Mouse (Mus musculus): Measurements from ENCODE around the gene Lhx5. TPM values are rescaled to one million over a fixed set of nuclear protein-coding genes. Genes with fewer than 3 reads are reported as not detected.

Gene Lhx5
- polyA plus RNA-seq (2015; fragmentation: Nextera tagmentation; extraction: Ambion mirVana), result not detected in 2 replicates

GRCm38 (mm10) chr5:120431649-120432485, at the start of gene Lhx5:
Lhx5 (plus strand) TSS chr5:120431699.
- Histone ChIP-seq H3K27ac (no peak within 1 kb of the TSS), H3K4me3 (replicated peaks; ENCODE audit: low read depth, low read length) (no peak within 1 kb of the TSS), H3K4me1 (replicated peaks; ENCODE audit: insufficient read depth, low read length) (no peaks in the 10 kb centered on the region), H3K27me3 (ENCODE audit: insufficient read depth, low read length) (peaks cover 85% of the 10 kb centered on the region), H3K4me2 (ENCODE audit: low read length) (no peak within 1 kb of the TSS), H3K9ac (ENCODE audit: low read depth, low read length) (no peak within 1 kb of the TSS), H3K9me3 (replicated peaks; ENCODE audit: low read length) (no peaks in the 10 kb centered on the region), H3K36me3 (ENCODE audit: insufficient read depth, low read length) (no peaks in the 10 kb centered on the region)
- DNase-seq (ENCODE audit: low spot score) (no peak), ATAC-seq (replicated peaks; ENCODE audit: low FRiP score, low read depth) (no peak)
- under 1% methylated on average over 69 of the region's 69 CpGs for WGBS
- TF ChIP-seq CTCF (IDR thresholded peaks at IDR 0.05; ENCODE audit: low read depth), result no peak

- ATAC-seq (replicated peaks; ENCODE audit: low FRiP score, low read depth) (no peak), DNase-seq (ENCODE audit: low spot score) (no peak)
- H3K4me2 ChIP-seq (ENCODE audit: low read length), result no peak overlapping the region
- TF ChIP-seq CTCF (IDR thresholded peaks at IDR 0.05; ENCODE audit: low read depth), result no peak
- no peaks in the 10 kb centered on the region for H3K4me1 ChIP-seq (replicated peaks; ENCODE audit: insufficient read depth, low read length)
- H3K27ac ChIP-seq, result no peak overlapping the region
- H3K4me3 ChIP-seq (replicated peaks; ENCODE audit: low read depth, low read length), result no peak overlapping the region
- H3K9ac ChIP-seq (ENCODE audit: low read depth, low read length), result no peak overlapping the region
- WGBS, result 62% methylated on average over 4 of the region's 4 CpGs
- H3K27me3 ChIP-seq (ENCODE audit: insufficient read depth, low read length), result no peaks in the 10 kb centered on the region
- H3K9me3 ChIP-seq (replicated peaks; ENCODE audit: low read length), result no peaks in the 10 kb centered on the region
- no peaks in the 10 kb centered on the region for H3K36me3 ChIP-seq (ENCODE audit: insufficient read depth, low read length)
These were observed 45.1 kb upstream of the Lhx5 start for GRCm38 (mm10) chr5:120386361-120386760.

GRCm38 (mm10) chr5:120388765-120389164, 42.7 kb upstream of the Lhx5 start:
- 50% methylated on average over 9 of the region's 9 CpGs for WGBS
- Histone ChIP-seq H3K4me2 (ENCODE audit: low read length) (no peak overlapping the region), H3K9me3 (replicated peaks; ENCODE audit: low read length) (no peaks in the 10 kb centered on the region), H3K27ac (no peak overlapping the region), H3K36me3 (ENCODE audit: insufficient read depth, low read length) (no peaks in the 10 kb centered on the region), H3K4me3 (replicated peaks; ENCODE audit: low read depth, low read length) (no peak overlapping the region), H3K9ac (ENCODE audit: low read depth, low read length) (no peak overlapping the region), H3K27me3 (ENCODE audit: insufficient read depth, low read length) (no peaks in the 10 kb centered on the region), H3K4me1 (replicated peaks; ENCODE audit: insufficient read depth, low read length) (no peaks in the 10 kb centered on the region)
- DNase-seq (ENCODE audit: low spot score) (no peak), ATAC-seq (replicated peaks; ENCODE audit: low FRiP score, low read depth) (no peak)
- TF ChIP-seq CTCF (IDR thresholded peaks at IDR 0.05; ENCODE audit: low read depth), result no peak

GRCm38 (mm10) chr5:120389973-120390372, 41.5 kb upstream of the Lhx5 start:
- Histone ChIP-seq H3K4me2 (ENCODE audit: low read length) (no peak overlapping the region), H3K4me3 (replicated peaks; ENCODE audit: low read depth, low read length) (no peak overlapping the region), H3K27me3 (ENCODE audit: insufficient read depth, low read length) (no peaks in the 10 kb centered on the region), H3K9me3 (replicated peaks; ENCODE audit: low read length) (no peaks in the 10 kb centered on the region), H3K9ac (ENCODE audit: low read depth, low read length) (no peak overlapping the region), H3K4me1 (replicated peaks; ENCODE audit: insufficient read depth, low read length) (no peaks in the 10 kb centered on the region), H3K36me3 (ENCODE audit: insufficient read depth, low read length) (no peaks in the 10 kb centered on the region), H3K27ac (no peak overlapping the region)
- DNase-seq (ENCODE audit: low spot score) (no peak), ATAC-seq (replicated peaks; ENCODE audit: low FRiP score, low read depth) (no peak)
- WGBS, result 60% methylated on average over 2 of the region's 2 CpGs
- TF ChIP-seq CTCF (IDR thresholded peaks at IDR 0.05; ENCODE audit: low read depth), result no peak

- Histone ChIP-seq H3K36me3 (ENCODE audit: insufficient read depth, low read length) (no peaks in the 10 kb centered on the region), H3K9me3 (replicated peaks; ENCODE audit: low read length) (no peaks in the 10 kb centered on the region), H3K4me1 (replicated peaks; ENCODE audit: insufficient read depth, low read length) (no peaks in the 10 kb centered on the region), H3K27ac (no peak overlapping the region), H3K9ac (ENCODE audit: low read depth, low read length) (no peak overlapping the region), H3K4me2 (ENCODE audit: low read length) (no peak overlapping the region), H3K27me3 (ENCODE audit: insufficient read depth, low read length) (peaks cover 7% of the 10 kb centered on the region), H3K4me3 (replicated peaks; ENCODE audit: low read depth, low read length) (no peak overlapping the region)
- TF ChIP-seq CTCF (IDR thresholded peaks at IDR 0.05; ENCODE audit: low read depth), result no peak
- ATAC-seq (replicated peaks; ENCODE audit: low FRiP score, low read depth), result no peak
- no peak for DNase-seq (ENCODE audit: low spot score)
- WGBS, result 12% methylated on average over 24 of the region's 25 CpGs
These were observed 37.4 kb upstream of the Lhx5 start for GRCm38 (mm10) chr5:120393871-120394667.

- TF ChIP-seq CTCF (IDR thresholded peaks at IDR 0.05; ENCODE audit: low read depth), result no peak
- H3K4me1 ChIP-seq (replicated peaks; ENCODE audit: insufficient read depth, low read length), result no peaks in the 10 kb centered on the region
- no peaks in the 10 kb centered on the region for H3K36me3 ChIP-seq (ENCODE audit: insufficient read depth, low read length)
- H3K27me3 ChIP-seq (ENCODE audit: insufficient read depth, low read length), result peaks cover 12% of the 10 kb centered on the region
- H3K9ac ChIP-seq (ENCODE audit: low read depth, low read length), result no peak overlapping the region
- H3K9me3 ChIP-seq (replicated peaks; ENCODE audit: low read length), result no peaks in the 10 kb centered on the region
- DNase-seq (ENCODE audit: low spot score), result no peak
- no peak overlapping the region for H3K4me2 ChIP-seq (ENCODE audit: low read length)
- ATAC-seq (replicated peaks; ENCODE audit: low FRiP score, low read depth), result no peak
- 3% methylated on average over 13 of the region's 13 CpGs for WGBS
- no peak overlapping the region for H3K27ac ChIP-seq
- no peak overlapping the region for H3K4me3 ChIP-seq (replicated peaks; ENCODE audit: low read depth, low read length)
These were observed 33.5 kb upstream of the Lhx5 start for GRCm38 (mm10) chr5:120397988-120398387.

Measured in kidney, postnatal 0 days (tissue).